Mouse (Mus musculus): ENCODE data around the gene Atrnl1.
"Not testable (repeated sequence)": the region's sequence is repeated elsewhere in the genome, so short reads cannot be mapped to it uniquely, and the experiment has no call there.

Atrnl1 gene

DNA sequence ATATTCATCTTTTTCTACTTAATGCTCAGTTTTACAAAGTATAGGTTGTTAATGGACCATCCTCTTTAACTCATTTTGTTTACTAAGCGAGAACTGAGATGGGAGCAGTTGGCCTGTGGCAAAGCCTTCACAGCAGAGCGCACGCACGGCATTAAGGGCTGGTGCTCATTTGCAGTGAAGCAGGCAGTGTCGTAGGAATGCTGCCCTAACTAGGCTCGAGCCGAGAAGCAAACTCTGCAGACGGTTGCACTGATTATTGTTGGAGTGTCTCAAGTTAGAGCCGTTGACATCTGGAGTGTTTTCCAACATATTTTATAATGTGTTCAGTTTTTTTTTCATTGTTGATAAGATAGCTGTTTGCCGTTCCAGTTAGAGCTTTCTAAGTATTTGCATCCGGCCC, 206.9 kb downstream of the Atrnl1 start:
- DNase-seq (ENCODE audit: low spot score in 2 of 2), result no peak

DNA sequence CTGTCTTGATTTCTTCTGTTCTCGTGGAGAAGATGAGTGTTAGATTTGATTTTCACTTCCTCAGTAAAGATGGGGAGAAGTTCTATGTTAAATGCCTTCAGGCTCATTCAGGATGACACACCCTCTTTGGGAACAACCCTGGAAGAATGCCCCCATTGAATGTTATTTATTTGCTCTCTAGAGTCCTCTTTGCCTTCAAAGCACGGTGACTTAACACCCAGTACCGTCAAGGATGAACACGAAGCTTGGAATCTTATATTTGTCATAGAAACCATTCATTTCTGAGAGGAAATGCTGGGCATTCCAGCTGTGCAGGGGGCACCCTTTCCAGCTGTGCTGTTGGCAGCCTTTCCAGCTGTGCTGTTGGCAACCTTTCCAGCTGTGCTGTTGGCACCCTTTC, 212.6 kb downstream of the Atrnl1 start:
- DNase-seq (ENCODE audit: low spot score in 2 of 2), result no peak

GRCm38 (mm10) chr19:57825271-57826207, 214.7 kb downstream of the Atrnl1 start:
- peak; percentile 46 to 51 for DNase-seq (ENCODE audit: low spot score in 2 of 2)

DNA sequence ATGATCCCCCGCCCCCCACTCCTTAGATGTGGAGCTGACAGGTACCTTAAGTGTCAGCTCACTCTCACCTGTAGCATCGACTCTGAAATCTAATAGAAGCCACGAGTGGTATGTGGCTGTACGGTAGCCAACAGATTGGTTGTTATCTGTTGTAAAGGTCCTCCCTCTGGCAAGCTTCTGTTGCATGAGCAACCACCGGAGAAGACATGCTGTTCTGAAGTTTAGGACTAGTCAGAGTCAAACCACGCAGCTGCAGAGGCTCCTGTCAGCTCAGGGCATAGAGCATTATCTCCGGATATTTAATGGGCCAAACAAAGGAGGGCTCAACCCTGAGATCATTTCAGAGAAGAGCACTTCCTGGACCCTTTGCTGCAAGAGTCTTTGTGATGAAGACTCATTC, 222.2 kb downstream of the Atrnl1 start:
- DNase-seq (ENCODE audit: low spot score in 2 of 2), result no peak

- DNase-seq (ENCODE audit: low spot score in 2 of 2), result no peak
Measured at GRCm38 (mm10) chr19:57837882-57838281, 227.0 kb downstream of the Atrnl1 start.

DNA sequence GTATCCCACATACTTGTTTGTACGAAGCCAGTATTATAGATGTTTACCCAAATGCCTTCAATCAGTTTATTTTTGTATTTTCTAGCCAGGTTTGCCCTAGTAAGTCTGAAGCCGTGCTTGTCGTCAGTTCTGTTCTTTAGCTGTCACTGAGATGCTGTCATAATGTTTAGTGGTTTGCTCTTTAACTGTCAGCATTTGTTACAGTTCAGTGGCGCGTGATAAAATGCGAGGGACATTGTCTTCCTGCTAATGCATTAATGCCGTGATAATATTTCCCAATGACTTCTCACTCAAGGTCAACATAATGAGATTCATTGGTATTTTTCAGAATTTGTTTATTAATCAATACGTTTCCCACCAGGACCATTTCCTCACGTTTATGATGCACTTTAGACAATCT, 227.7 kb downstream of the Atrnl1 start:
- DNase-seq (ENCODE audit: low spot score in 2 of 2), result no peak

DNA sequence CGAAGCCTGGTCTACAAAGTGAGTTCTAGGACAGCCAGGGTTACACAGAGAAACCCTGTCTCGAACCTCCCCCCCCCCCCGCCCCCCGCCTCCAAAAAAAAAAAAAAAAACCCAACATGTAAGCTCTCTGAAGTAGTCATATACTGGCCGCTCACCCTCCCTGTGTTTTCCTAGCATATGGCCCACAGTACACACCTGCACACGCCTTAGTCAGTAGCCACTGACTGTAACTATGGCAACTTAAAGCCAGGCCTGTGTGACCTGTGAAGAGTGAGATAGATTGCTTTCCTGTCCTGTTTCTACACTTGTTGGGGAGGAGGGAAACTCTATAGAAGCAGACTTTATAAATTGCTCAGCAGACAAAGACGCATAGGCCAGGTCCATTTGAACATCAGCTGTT, 239.1 kb downstream of the Atrnl1 start:
- DNase-seq (ENCODE audit: low spot score in 2 of 2), result no peak

DNA sequence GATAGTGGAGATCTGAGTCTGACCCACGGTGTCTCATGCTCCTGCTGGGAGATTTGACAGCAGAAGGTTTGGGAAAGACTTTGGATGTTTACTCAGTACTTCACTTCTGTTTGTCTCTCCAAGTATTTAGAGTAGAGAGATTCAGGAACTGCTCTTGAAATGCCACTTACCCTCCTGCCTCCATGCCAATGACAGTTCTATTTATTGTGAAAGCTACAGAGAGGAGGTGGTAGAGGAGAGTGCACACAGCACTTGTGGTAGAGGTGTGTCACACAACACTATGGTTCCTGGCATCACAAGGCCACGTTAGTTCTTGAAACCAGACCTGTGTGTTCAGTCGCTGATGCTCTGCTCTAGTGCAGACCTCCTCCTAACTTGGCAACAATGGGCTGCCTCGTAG, 257.5 kb downstream of the Atrnl1 start:
- no peak for DNase-seq (ENCODE audit: low spot score in 2 of 2)

- DNase-seq (ENCODE audit: low spot score in 2 of 2), result no peak
Measured at GRCm38 (mm10) chr19:57870871-57871270, 260.0 kb downstream of the Atrnl1 start.

DNA sequence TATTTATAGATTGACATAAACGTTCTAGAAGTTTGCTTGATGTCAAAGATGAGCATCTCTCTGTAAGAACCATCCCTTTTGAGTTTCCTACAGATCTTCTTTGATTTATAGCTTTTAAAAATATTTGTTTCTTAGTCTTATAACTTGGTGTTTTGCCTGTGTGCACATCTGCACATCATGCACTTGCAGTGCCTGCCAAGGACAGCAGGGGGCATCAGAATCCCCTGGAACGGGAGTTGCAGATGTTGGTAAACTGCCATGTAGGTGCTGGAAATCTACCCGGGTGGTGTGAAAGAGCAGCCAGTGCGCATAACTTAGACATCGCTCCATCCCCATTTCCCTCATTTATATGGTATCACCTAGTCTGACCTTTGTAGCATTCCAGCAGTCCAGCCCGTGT, 265.2 kb downstream of the Atrnl1 start:
- no peak for DNase-seq (ENCODE audit: low spot score in 2 of 2)

DNA sequence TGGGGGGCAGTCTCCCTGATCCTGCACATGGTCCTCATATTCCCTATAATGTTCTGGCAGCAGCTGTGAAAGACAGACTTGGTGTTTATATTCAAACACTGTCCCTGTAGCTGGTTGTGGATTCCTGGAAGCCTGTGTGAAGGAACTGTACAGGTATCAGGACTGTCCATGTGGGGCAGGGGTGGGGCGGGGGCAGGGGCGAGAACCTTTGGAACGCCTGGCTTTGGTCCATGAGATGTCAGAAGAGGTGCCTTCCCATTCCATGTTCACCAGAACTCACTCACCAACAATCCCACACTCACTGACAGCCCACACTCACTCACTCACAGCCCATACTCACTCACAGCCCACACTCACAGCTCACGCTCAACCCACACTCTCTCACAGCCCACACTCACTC, 266.5 kb downstream of the Atrnl1 start:
- DNase-seq (ENCODE audit: low spot score in 2 of 2), result no peak

DNA sequence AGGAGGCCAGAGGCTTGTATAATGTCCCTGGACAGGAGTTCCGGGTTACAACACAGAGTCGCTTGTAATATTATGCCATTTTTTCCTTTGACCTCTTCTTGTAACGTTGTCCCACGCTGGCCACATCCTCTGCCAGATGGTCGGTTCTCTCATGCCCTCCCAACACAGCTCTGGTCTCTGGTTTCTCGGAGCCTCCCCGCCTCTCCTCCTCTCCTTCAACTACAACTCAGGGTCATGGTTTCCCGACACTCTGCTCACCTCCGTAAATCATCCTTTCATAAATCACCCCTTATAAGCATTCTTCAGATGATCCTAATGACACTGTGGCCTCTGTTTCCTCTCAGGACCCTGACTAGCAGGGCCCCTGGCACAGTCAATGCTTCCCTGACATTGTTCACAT, 267.7 kb downstream of the Atrnl1 start:
- DNase-seq (ENCODE audit: low spot score in 2 of 2), result no peak

DNA sequence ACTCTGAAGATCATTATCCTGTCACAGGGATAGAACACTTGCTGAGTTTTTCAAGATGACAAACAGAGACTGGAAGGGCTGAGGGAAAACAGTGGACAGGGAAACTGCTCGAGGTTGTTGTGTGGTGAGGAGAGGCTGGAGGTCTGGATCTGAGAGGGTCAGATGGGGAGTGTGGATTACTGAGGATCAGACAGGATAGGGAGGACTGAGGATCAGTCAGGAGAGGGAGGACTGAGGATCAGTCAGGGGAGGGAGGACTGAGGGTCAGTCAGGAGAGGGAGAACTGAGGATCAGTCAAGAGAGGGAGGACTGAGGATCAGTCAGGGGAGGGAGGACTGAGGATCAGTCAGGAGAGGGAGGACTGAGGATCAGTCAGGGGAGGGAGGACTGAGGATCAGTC, 269.0 kb downstream of the Atrnl1 start:
- DNase-seq (ENCODE audit: low spot score in 2 of 2), result not testable (repeated sequence)

DNA sequence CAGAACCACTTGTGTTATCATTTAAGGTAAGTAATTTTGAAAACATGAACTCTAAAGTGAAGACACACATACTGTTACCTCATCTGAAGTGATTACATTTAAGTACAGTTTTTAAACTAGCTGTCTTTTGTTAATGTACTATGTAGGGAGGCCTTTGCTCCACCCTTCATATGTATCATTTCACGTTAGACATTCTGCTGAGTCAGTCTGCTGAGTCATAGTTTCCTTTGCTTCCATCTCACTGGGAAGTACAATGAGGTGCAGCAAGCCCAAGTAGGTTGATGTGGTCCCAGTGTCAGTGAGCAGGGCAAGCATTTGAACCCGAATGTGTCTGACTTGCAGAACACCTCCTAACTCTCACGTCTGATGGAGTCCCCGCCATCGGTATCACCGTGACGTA, 271.1 kb downstream of the Atrnl1 start:
- no peak for DNase-seq (ENCODE audit: low spot score in 2 of 2)

DNA sequence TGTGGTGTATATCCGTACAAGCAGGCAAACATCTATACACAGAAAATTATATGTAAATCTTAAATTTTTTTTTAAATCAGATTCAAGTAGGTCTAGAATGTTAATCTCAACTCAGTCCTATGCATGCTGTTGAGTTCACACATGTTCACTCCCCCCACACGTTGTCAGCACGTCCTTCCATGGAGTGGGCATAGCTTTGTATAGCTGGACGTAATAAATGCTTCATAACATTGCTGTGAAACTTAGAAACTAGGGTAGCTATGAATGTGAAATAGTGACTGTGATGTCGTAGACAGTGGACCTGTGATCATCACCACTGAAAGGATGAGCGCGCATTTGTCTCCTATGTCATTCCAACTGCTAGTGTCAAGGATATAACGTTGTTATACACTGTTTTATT, 278.0 kb downstream of the Atrnl1 start:
- DNase-seq (ENCODE audit: low spot score in 2 of 2), result no peak

GRCm38 (mm10) chr19:57889741-57890140, 278.9 kb downstream of the Atrnl1 start:
- no peak for DNase-seq (ENCODE audit: low spot score in 2 of 2)

DNA sequence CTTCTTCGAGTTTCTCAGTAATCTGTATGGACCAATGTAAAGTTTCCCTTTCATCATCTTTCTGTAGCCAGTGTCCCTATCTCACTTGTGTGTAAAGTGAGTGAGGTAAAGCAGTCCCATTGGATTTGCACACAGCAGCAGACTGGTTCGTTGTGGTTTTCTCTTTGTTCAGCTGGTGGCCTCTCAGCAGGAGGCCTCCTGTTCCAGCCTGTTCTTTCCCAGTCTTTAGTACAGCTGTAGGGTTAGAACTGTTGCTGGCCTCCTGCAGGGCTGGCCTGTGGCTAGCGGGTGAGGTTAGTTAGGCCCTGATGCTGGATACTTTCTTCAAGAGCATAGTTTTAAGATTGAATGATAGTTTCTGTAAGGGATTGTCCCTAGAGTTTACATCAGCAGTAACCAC, 280.1 kb downstream of the Atrnl1 start:
- no peak for DNase-seq (ENCODE audit: low spot score in 2 of 2)

DNA sequence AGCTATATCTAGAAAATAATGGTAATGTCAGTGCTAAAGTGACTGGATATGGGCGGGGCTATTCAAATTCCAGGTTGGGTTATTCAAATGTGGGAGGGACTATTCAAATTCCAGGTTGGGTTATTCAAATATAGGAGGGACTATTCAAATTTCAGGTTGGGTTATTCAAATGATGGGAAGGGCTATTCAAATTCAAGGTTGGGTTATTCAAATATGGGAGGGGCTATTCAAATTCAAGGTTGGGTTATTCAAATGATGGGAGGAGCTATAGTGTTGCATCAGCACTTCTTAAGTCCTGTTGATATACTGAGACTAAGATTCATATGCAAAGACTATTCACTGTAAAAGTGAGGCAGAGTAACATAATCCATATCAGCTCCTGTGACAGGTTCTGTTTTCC, 283.4 kb downstream of the Atrnl1 start:
- DNase-seq (ENCODE audit: low spot score in 2 of 2), result no peak

DNA sequence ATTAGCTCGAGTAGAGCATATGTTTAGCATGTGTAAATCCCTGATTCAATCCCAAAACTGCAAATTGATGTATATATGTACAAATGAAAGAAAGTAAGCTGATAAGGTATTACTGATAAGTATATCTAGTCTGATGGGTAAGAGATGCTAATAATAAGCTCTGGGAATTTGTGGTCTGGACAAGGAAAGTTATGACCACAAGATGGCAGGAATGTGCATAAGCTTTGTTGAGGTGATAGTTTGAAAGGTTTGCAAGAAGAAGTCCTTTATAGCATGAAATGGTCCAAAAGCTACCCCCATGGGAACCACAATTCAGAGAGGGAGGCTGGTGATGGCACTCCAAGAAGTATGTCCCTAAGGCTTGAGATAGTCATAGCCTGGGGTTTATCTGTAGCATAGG, 289.2 kb downstream of the Atrnl1 start:
- no peak for DNase-seq (ENCODE audit: low spot score in 2 of 2)

DNA sequence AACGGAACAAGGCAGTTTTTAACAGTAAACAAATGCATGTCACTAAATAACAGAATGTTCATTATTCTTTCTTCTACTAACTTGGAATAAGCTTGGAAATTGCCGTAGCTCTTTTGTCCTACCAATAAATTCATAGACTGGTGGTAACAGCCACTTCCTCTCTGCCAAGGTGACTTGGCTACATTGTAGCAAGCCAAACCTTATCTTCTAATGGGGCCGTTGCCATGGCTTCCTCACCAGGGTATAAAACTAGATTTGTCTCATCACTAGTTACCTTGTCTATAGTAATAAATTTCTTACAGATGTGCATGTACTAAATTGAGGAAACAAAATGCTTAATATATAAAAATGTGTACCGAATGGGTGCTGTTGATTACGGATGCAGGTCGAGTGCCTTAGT, 298.6 kb downstream of the Atrnl1 start:
- DNase-seq (ENCODE audit: low spot score in 2 of 2), result no peak

- no peak for DNase-seq (ENCODE audit: low spot score in 2 of 2)
Measured at GRCm38 (mm10) chr19:57910650-57911049, 299.8 kb downstream of the Atrnl1 start.

GRCm38 (mm10) chr19:57916325-57916724, 305.5 kb downstream of the Atrnl1 start:
- DNase-seq (ENCODE audit: low spot score in 2 of 2), result no peak

GRCm38 (mm10) chr19:57922991-57923390, 312.2 kb downstream of the Atrnl1 start:
- DNase-seq (ENCODE audit: low spot score in 2 of 2), result no peak

DNA sequence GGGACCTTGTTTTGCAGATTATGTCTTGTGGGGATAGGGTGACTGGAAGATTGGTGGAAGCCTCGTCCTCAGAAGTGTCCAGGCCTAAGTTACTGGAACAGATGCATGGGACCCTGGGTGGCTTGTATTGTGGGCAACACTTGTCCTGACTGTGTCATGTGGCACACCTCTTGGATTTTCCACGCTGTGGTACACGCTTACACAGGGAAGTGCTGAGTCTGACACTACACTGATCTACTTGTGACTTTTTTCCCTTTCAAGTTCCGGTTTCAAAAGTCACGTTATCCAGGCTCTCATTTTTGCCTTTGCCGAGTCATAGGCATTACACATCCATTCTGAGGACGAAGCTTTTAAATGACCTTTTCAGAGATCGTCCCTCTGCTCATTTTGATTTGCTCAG, 314.0 kb downstream of the Atrnl1 start:
- DNase-seq (ENCODE audit: low spot score in 2 of 2), result no peak
